Mouse (Mus musculus) CH12.LX (cell line): Measurements from ENCODE around the gene Gm20388. TPM values are rescaled to one million over a fixed set of nuclear protein-coding genes. Genes with fewer than 3 reads are reported as not detected.

Experiments used
- DNase-seq: peaks from one replicate; pipeline ENCODE4 v3.0.0-alpha.2; 2013; ENCODE audit errors: extremely low read depth
- H3K27ac ChIP-seq: 2 replicates; pipeline ENCODE4 v1.5.1; 2012; ENCODE audit warnings: low read depth, mild to moderate bottlenecking, control low read depth, moderate library complexity; ENCODE audit not compliant: insufficient read depth
- H3K27me3 ChIP-seq: replicated peaks from 2 replicates; pipeline ENCODE3; 2012; ENCODE audit warnings: inconsistent platforms
- H3K36me3 ChIP-seq, 2 experiments: replicated peaks in 1 of 2; 2 replicates each; pipeline versions ENCODE3 to v1.6.1; 2012; ENCODE audit warnings: inconsistent platforms in 1 of 2, low read length in 1 of 2, mild to moderate bottlenecking in 1 of 2, mixed read lengths in 1 of 2, moderate library complexity in 1 of 2; ENCODE audit not compliant: control insufficient read depth in 1 of 2, insufficient read depth in 1 of 2
- H3K4me1 ChIP-seq, 2 experiments: 2 replicates each; pipeline ENCODE4 v1.6.1; 2012; ENCODE audit warnings: inconsistent platforms in 1 of 2, moderate library complexity in 1 of 2; ENCODE audit not compliant: insufficient read depth in 2 of 2, control insufficient read depth in 1 of 2
- H3K4me2 ChIP-seq: 2 replicates; pipeline ENCODE4 v1.6.1; 2012; ENCODE audit warnings: low read depth, mild to moderate bottlenecking, control low read depth; ENCODE audit not compliant: poor library complexity, insufficient read depth, severe bottlenecking
- H3K4me3 ChIP-seq, 3 experiments: fragments of 150-350 bp in 1 of 3; sonication (generic) in 1 of 3; replicated peaks in 1 of 3; 2 replicates each; pipeline versions ENCODE3 to v1.5.1; 2011 to 2012; ENCODE audit warnings: low read depth in 2 of 3, low read length in 2 of 3, mild to moderate bottlenecking in 2 of 3, moderate library complexity in 2 of 3, control low read depth in 1 of 3, improper control_type of control experiment in 1 of 3, inconsistent platforms in 1 of 3, mixed read lengths in 1 of 3; ENCODE audit not compliant: poor library complexity in 1 of 3
- H3K79me2 ChIP-seq: replicated peaks from 2 replicates; pipeline ENCODE4 v1.6.1; 2012; ENCODE audit warnings: mild to moderate bottlenecking, moderate library complexity; ENCODE audit not compliant: control insufficient read depth, poor library complexity, insufficient read depth, severe bottlenecking; ENCODE audit errors: extremely low read depth
- H3K9ac ChIP-seq: 2 replicates; pipeline ENCODE4 v1.6.1; 2012; ENCODE audit warnings: low read depth, mild to moderate bottlenecking, control low read depth, moderate library complexity; ENCODE audit not compliant: insufficient read depth
- H3K9me3 ChIP-seq: replicated peaks from 2 replicates; pipeline ENCODE3; 2012; ENCODE audit warnings: low read length, inconsistent platforms, mixed read lengths
- BHLHE40 ChIP-seq: IDR thresholded peaks from 2 replicates; pipeline ENCODE4 v1.6.1; 2011; ENCODE audit warnings: mild to moderate bottlenecking, low read depth, low read length, improper control_type of control experiment
- CHD1 ChIP-seq: IDR thresholded peaks from 2 replicates; pipeline ENCODE4 v1.6.1; 2012; ENCODE audit warnings: low read depth, low read length, improper control_type of control experiment, inconsistent platforms
- CHD2 ChIP-seq: IDR thresholded peaks from 2 replicates; pipeline ENCODE4 v1.6.1; 2011; ENCODE audit warnings: low read length, improper control_type of control experiment
- CTCF ChIP-seq, 2 experiments: IDR thresholded peaks in 1 of 2; conservative IDR thresholded peaks in 1 of 2; 2 replicates each; pipeline ENCODE4 v1.5.1; 2011 to 2012; ENCODE audit warnings: low read depth in 2 of 2, low read length in 2 of 2, improper control_type of control experiment in 1 of 2, inconsistent platforms in 1 of 2, mild to moderate bottlenecking in 1 of 2, moderate library complexity in 1 of 2
- ELF1 ChIP-seq: IDR thresholded peaks from 2 replicates; pipeline ENCODE4 v1.6.1; 2014; ENCODE audit warnings: low read depth, mild to moderate bottlenecking, inconsistent platforms, low read length, improper control_type of control experiment
- EP300 ChIP-seq: IDR thresholded peaks from 2 replicates; pipeline ENCODE4 v1.6.1; 2011; ENCODE audit warnings: low read length, improper control_type of control experiment
- ETS1 ChIP-seq: conservative IDR thresholded peaks from 2 replicates; pipeline ENCODE4 v1.6.1; 2012; ENCODE audit warnings: low read depth, mild to moderate bottlenecking, inconsistent platforms, low read length, improper control_type of control experiment, moderate library complexity
- GABPA ChIP-seq: IDR thresholded peaks from 2 replicates; pipeline ENCODE4 v1.6.1; 2012; ENCODE audit warnings: low read depth, low read length, improper control_type of control experiment, inconsistent platforms; ENCODE audit not compliant: insufficient replicate concordance
- HCFC1 ChIP-seq: IDR thresholded peaks from 2 replicates; pipeline ENCODE4 v1.6.1; 2012; ENCODE audit warnings: low read depth, mild to moderate bottlenecking, inconsistent platforms, low read length, improper control_type of control experiment
- IRF4 ChIP-seq: IDR thresholded peaks from 2 replicates; pipeline ENCODE4 v1.6.1; 2014; ENCODE audit warnings: low read depth, mild to moderate bottlenecking, inconsistent platforms, low read length, improper control_type of control experiment
- JUN ChIP-seq: IDR thresholded peaks from 2 replicates; pipeline ENCODE4 v1.6.1; 2011; ENCODE audit warnings: low read depth, mild to moderate bottlenecking, low read length, improper control_type of control experiment, moderate library complexity; ENCODE audit not compliant: insufficient read depth
- JUND ChIP-seq: conservative IDR thresholded peaks from 2 replicates; pipeline ENCODE4 v1.6.1; 2011; ENCODE audit warnings: low read depth, low read length, improper control_type of control experiment
- MAX ChIP-seq: IDR thresholded peaks from 2 replicates; pipeline ENCODE4 v1.6.1; 2011; ENCODE audit warnings: low read length, improper control_type of control experiment
- MAZ ChIP-seq: IDR thresholded peaks from 2 replicates; pipeline ENCODE4 v1.6.1; 2012; ENCODE audit warnings: low read depth, mild to moderate bottlenecking, inconsistent platforms, low read length, improper control_type of control experiment, moderate library complexity
- MXI1 ChIP-seq: IDR thresholded peaks from 2 replicates; pipeline ENCODE4 v1.6.1; 2011; ENCODE audit warnings: mild to moderate bottlenecking, low read depth, low read length, improper control_type of control experiment
- MYC ChIP-seq: IDR thresholded peaks from 2 replicates; pipeline ENCODE4 v1.6.1; 2011; ENCODE audit warnings: low read depth, mild to moderate bottlenecking, improper control_type of control experiment, low read length
- NRF1 ChIP-seq: IDR thresholded peaks from 2 replicates; pipeline ENCODE4 v1.6.1; 2014; ENCODE audit warnings: low read depth, mild to moderate bottlenecking, inconsistent platforms, low read length, improper control_type of control experiment, moderate library complexity
- PAX5 ChIP-seq: IDR thresholded peaks from 2 replicates; pipeline ENCODE4 v1.6.1; 2012; ENCODE audit warnings: low read length, inconsistent platforms, mixed read lengths
- POLR2A ChIP-seq: IDR thresholded peaks from 2 replicates; pipeline ENCODE4 v1.6.1; 2011; ENCODE audit warnings: low read depth, mild to moderate bottlenecking, improper control_type of control experiment, low read length
- POLR2AphosphoS2 ChIP-seq: IDR thresholded peaks from 2 replicates; pipeline ENCODE4 v1.6.1; 2011; ENCODE audit warnings: low read depth, low read length, improper control_type of control experiment
- SMC3 ChIP-seq: IDR thresholded peaks from 2 replicates; pipeline ENCODE4 v1.6.1; 2011; ENCODE audit warnings: low read depth, low read length, improper control_type of control experiment
- ZKSCAN1 ChIP-seq: IDR thresholded peaks from 2 replicates; pipeline ENCODE4 v1.6.1; 2012; ENCODE audit warnings: low read depth, inconsistent platforms, low read length, improper control_type of control experiment, borderline replicate concordance
- dilution Hi-C: fragments of 300-500 bp; cut with MboI; formaldehyde crosslinking; loops from 2 replicates; pipeline ENCODE4 v1.14.3; 2020; ENCODE audit warnings: low sequenced_read_pairs; ENCODE audit not compliant: extremely low pct_unique_long_range_greater_than_20kb, extremely low pct_ligation_motif_present
- in situ Hi-C: fragments of 300-500 bp; cut with MboI; formaldehyde crosslinking; loops from 3 replicates; pipeline ENCODE4 v1.14.3; 2019; ENCODE audit warnings: low sequenced_read_pairs, low pct_ligation_motif_present, low pct_unique_long_range_greater_than_20kb, mixed read lengths
- polyA plus RNA-seq: library from polyadenylated mRNA; unstranded; fragments of >175 nt; gene quantifications from 2 replicates; pipeline ENCODE4 v1.2.1, GENCODE M21; 2012; ENCODE audit warnings: low read depth; ENCODE audit not compliant: insufficient read length
- total RNA-seq, 2 experiments: library from RNA; depleted of rRNA; stranded (reverse); fragments of 300-350 nt in 1 of 2; fragments of >200 nt in 1 of 2; gene quantifications; 2 replicates each; pipeline ENCODE4 v1.2.3; 2012 to 2014

The Gm20388 gene
- total and polyA plus RNA-seq, 3 experiments: 14.8 to 26.3 (median 22.2) TPM

GRCm38 (mm10) chr8:123422781-123423159 is 3512.1 kb downstream of the Gm20388 start:
- no peak overlapping the region for H3K27ac ChIP-seq
- peaks cover 16 to 17% of the 10 kb centered on the region in 2 experiments for H3K36me3 ChIP-seq
- H3K27me3 ChIP-seq: no peaks in the 10 kb centered on the region
- peaks cover 22% of the 10 kb centered on the region for H3K9me3 ChIP-seq
- peaks cover 0 to 15% of the 10 kb centered on the region in 2 experiments; a peak in 2 of 4 replicates for H3K4me1 ChIP-seq
- DNase-seq: no peak
- in situ Hi-C loops: no loop called here
- H3K9ac ChIP-seq: no peak overlapping the region
- no peak overlapping the region for H3K4me2 ChIP-seq
- H3K79me2 ChIP-seq: peaks cover 7% of the 10 kb centered on the region
- TF ChIP-seq CHD1 (no peak), MXI1 (no peak), POLR2A (no peak), POLR2AphosphoS2 (no peak), CTCF (conservative IDR thresholded peaks at IDR 0.05 in 1 of 2, IDR thresholded peaks at IDR 0.05 in 1 of 2; ENCODE audit: low read depth in 2 of 2, low read length in 2 of 2) (no peak), NRF1 (no peak)
- TF ChIP-seq, all 38 proteins: peak for 0
- no peak overlapping the region for H3K4me3 ChIP-seq
- dilution Hi-C loops: no loop called here

GRCm38 (mm10) chr8:123423441-123423840 is 3512.8 kb downstream of the Gm20388 start, which contains the start of gene Def8:
Def8 (plus strand) TSS chr8:123423527.
- in situ Hi-C loops: no loop called here
- DNase-seq: no peak
- H3K27ac ChIP-seq: no peak within 1 kb of the TSS
- dilution Hi-C loops: no loop called here
- H3K9me3 ChIP-seq: peaks cover 29% of the 10 kb centered on the region
- no peak within 1 kb of the TSS for H3K4me3 ChIP-seq
- TF ChIP-seq JUN (no peak), EP300 (no peak), HCFC1 (no peak), MAZ (no peak), POLR2A (no peak)
- H3K79me2 ChIP-seq: peaks cover 7% of the 10 kb centered on the region
- peaks cover 23 to 24% of the 10 kb centered on the region in 2 experiments for H3K36me3 ChIP-seq
- H3K4me1 ChIP-seq: peaks cover 0 to 15% of the 10 kb centered on the region in 2 experiments; a peak in 2 of 4 replicates
- H3K9ac ChIP-seq: no peak within 1 kb of the TSS; the same call in 1 of the 2 replicates
- H3K27me3 ChIP-seq: no peaks in the 10 kb centered on the region
- peak within 1 kb of the TSS; percentile 58 for H3K4me2 ChIP-seq

- DNase-seq: peak; percentile 85
- H3K27me3 ChIP-seq: no peaks in the 10 kb centered on the region
- H3K27ac ChIP-seq: peak overlapping the region; percentile 94
- H3K4me1 ChIP-seq: no peaks in the 10 kb centered on the region
- H3K4me2 ChIP-seq: peak overlapping the region; percentile 29
- peaks cover 48% of the 10 kb centered on the region for H3K9me3 ChIP-seq
- dilution Hi-C loops (no loop called here), in situ Hi-C loops (no loop called here)
- peak overlapping the region; percentile 43 to 58 (median 47) for H3K4me3 ChIP-seq
- H3K36me3 ChIP-seq: peaks cover 37 to 42% of the 10 kb centered on the region in 2 experiments
- H3K9ac ChIP-seq: peak overlapping the region; percentile 87
- peaks cover 21% of the 10 kb centered on the region for H3K79me2 ChIP-seq
- peak; percentile 11 for TF ChIP-seq MAZ
- TF ChIP-seq EP300: no peak
- 0 out of 2 replicates have a peak, but pooled peaks have one; percentile 48 for TF ChIP-seq HCFC1
- TF ChIP-seq POLR2AphosphoS2: peak; percentile 89
- no peak; the same call in 1 of the 2 replicates for TF ChIP-seq MAX
- no peak; the same call in none of the 2 replicates for TF ChIP-seq MYC
- TF ChIP-seq ETS1: no peak; the same call in 1 of the 2 replicates
- no peak for TF ChIP-seq ZKSCAN1
- peak; percentile 67 for TF ChIP-seq CHD2
- TF ChIP-seq SMC3: peak; percentile 5; the same call in 1 of the 2 replicates
- no peak for TF ChIP-seq PAX5
- no peak; the same call in 1 of the 2 replicates for TF ChIP-seq BHLHE40
- no peak for TF ChIP-seq JUND
- peak; percentile 51; the same call in 1 of the 2 replicates for TF ChIP-seq NRF1
- no peak for TF ChIP-seq JUN
- peak; percentile 20 for TF ChIP-seq ELF1
- peak; percentile 69 for TF ChIP-seq IRF4
- no peak for TF ChIP-seq GABPA
Observed at GRCm38 (mm10) chr8:123426511-123427509, 3516.2 kb downstream of the Gm20388 start.
